In the genomic region with DNA sequence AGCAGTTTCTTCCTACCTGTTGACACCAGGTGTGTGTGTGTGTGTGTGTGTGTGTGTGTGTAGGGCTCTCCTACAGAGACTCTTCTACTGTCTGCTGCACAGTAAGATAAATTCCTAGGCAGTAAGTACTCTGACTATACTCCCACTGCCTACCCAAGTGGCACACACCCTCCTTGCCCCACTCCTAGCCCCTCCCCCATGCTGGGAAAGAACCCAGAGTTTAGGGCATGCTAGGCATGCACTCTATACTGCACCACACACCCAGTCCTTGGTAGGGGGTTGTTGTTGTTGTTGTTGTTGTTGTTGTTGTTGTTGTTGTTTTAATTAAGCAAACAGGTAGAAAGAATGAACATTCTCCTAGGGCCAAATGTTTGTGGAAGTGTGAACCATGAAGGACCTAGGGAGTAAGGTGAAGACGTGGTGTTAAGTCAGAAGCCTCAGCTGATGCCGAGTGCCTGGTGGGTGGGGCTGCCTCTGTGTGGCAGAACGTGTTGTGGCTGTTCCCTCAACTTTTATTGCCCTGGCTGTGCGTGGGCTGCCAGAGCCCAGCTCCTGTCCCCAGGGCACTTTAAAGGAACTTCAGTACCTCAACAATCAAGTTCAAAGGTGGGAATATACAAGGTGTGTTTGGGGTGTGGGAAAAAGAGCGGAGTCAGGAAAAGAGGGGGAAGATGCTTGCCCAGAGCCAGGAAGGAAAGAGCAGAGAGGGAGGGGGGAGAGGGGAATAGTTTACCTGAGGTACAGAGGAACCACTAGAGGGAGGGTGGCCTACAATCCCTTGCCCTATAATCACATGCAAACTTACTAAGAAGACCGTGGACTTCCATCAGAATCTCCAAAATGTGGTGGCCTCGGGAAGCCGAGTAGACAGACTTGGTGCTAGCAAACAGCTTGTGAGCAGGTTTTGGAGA, we compare ENCODE assay signal across 12 mouse cellular contexts.
DNase-seq lines count a peak whose midpoint lies in the region; ATAC-seq lines count a peak whose summit lies in the region.
"Had no signal": no experiment of that assay in that cellular context is flagged by ENCODE, and none has a peak within 500 bp of the region (broad histone marks: within the 10 kb centered on the region; RNA-seq: fewer than 3 reads in every experiment).

No protein-coding gene starts in this region.

- ATAC-seq in megakaryocyte progenitor cell, adult 5-6 weeks (replicated peaks; ENCODE audit: poor library complexity) = peak; percentile 52; the same call in 1 of the 2 replicates
- ATAC-seq: forebrain, embryonic 14.5 days had no signal

- DNase-seq in layer of hippocampus, adult 9-11 months = peak; percentile 23
- DNase-seq in layer of hippocampus, postnatal 36 days = no peak
- peak; percentile 11 for DNase-seq in forelimb bud, embryonic 11.5 days (ENCODE audit: low read depth, low spot score)
- DNase-seq in kidney, postnatal 4 days = peak; percentile 31 to 52
- no peak for DNase-seq in cerebellum, adult 8-10 months
- DNase-seq in retina, embryonic 14.5 days (ENCODE audit: low spot score) = no peak
- no peak for DNase-seq in urinary bladder, adult 18-20 months (ENCODE audit: low spot score in 2 of 2)
- DNase-seq: cerebellum, postnatal 10 days; right cerebral cortex, postnatal 4 days; thymus, postnatal 25 days had no signal

Comparison
In these comparisons a context has a peak if more than half of its experiments do, and no peak if none do; other contexts are left out.
1. DNase-seq: peak in layer of hippocampus, adult 9-11 months (single experiment), forelimb bud, embryonic 11.5 days (single experiment) and kidney, postnatal 4 days (2 of 2); none in layer of hippocampus, postnatal 36 days (0 of 2), cerebellum, adult 8-10 months (single experiment), retina, embryonic 14.5 days (single experiment) and urinary bladder, adult 18-20 months (0 of 2).